Mouse (Mus musculus): ENCODE results near the gene Gbp2.
"Not testable (repeated sequence)": the region's sequence is repeated elsewhere in the genome, so short reads cannot be mapped to it uniquely, and the experiment has no call there.

Gbp2 gene

DNA sequence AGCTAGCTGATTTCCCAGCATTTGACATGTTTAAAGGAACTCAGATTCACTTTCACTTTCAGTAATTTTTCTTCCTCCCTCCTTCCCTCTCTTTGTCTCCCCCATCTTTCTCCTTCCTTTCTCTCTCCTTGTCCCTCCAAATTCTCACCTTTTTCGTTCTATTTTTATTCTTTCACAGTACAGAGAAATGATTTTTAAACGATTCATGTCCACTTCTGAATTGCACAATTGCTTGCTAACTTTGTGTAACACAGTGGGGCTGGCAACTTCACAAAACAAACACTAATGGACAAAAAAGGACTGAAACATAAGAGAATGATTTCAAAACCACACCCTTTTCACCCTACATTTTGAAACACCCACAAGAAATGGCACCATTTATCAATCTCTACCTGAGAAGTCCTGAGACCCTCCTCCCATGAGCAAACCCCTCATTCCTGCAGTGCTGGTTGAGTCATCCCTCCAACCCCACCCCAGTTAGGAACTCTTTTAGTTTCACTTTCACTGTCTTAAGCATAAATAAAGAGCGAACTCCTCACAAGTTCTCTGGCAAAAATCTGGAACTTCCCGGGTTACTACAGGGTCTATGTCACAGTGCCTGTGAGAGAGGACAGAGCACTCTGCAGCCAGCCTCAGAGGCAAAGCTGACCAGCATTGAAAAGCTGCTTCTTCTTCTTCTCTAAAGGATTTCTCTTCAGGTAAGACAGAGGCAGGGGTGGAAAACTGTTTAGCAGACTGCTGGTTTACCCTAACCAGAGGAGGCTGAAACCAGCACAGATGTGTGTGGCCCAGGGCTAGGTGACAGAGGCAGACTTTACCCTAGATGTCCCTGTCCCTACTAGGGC, at the start of gene Gbp2:
Gene Gbp2, plus strand, starts transcription at position 492 of the 845 bp plus-strand sequence.
- DNase-seq (ENCODE audit: low spot score in 2 of 2) = peak in 1 of 2 experiments; percentile 17

DNA sequence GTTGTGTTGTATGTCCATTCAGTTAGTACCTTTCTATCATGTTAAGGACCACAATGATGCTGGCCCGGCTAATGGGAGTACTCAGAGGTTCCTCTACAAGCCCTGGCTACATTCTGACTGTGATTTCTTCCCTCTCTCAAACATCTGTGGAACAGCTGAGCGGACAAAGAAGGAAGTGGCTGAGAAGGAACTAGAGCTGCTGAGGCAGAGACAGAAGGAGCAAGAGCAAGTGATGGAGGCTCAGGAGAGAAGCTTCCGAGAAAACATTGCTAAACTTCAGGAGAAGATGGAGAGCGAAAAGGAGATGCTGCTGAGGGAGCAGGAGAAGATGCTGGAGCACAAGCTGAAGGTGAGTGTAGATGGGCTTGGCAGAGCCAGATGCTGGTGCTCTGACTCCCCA, 49.7 kb upstream of the Gbp2 start:
- no peak for DNase-seq (ENCODE audit: low spot score in 2 of 2)

DNA sequence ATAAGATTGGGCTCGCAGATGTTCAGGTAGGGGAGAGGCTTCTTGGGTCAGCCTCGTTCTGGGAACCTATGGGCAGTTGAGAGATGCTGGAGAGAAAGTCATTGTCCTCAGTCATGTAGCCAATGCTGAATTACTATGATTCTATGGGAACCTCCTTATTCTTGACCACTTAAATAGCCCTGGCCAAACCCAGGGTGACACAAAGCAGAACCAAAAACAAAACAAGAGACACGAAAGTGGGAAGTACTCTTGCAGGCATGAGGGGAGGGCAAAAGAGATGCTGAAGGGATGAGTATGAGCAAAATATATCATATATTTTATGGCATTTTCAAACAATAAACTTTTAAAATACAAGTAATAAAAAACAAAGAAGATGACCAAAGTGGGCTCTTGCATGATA, 43.3 kb upstream of the Gbp2 start:
- no peak for DNase-seq (ENCODE audit: low spot score in 2 of 2)

DNA sequence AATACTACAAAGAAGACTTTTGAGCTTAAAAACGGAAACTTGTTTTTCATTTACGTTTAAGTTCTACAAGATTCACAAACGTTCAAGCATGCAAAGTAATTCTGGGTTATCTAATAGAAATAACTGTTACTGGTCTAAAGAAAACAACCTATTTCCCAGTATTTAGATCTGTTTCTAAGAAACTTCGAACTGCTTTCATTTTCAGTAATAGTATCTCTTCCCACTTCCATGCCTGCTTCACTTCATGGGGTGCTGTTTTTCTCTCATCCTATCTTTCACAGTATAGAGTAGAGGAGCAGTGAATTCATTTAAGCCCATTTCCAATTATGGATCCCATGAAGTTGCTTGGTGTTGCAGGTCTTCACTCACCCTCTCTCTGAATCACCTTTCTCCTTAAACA, 42.1 kb upstream of the Gbp2 start:
- no peak for DNase-seq (ENCODE audit: low spot score in 2 of 2)

GRCm38 (mm10) chr3:142583067-142583466, 37.3 kb upstream of the Gbp2 start:
- no peak for DNase-seq (ENCODE audit: low spot score in 2 of 2)

- DNase-seq (ENCODE audit: low spot score in 2 of 2) = no peak
These were observed 33.0 kb upstream of the Gbp2 start for GRCm38 (mm10) chr3:142587386-142587785.

- DNase-seq (ENCODE audit: low spot score in 2 of 2) = no peak
These were observed 31.5 kb upstream of the Gbp2 start for GRCm38 (mm10) chr3:142588888-142589287.

- no peak for DNase-seq (ENCODE audit: low spot score in 2 of 2)
These were observed 29.9 kb upstream of the Gbp2 start for GRCm38 (mm10) chr3:142590431-142591067.

DNA sequence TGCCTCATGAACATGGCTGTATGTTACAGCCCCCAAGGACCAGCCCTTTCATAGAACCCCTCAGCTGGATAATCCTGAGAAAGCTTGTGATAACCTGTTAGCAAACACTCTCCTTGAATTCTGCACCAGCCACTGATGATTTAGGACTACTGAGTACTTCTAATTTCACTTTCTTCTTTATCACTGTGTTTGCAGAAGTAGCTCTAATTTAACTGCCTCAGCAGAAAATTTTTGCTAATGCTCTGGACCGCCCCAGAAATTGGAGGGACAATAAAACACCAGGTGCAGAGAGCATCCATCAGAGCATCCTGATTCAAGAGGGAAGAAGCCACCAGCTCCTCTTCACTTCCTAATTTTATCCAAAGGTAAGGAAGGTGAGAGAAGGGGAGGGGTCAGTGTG, 25.9 kb upstream of the Gbp2 start, which contains the start of gene Gbp2b:
Gene Gbp2b, plus strand, starts transcription at position 301 of the 400 bp plus-strand sequence.
- no peak for DNase-seq (ENCODE audit: low spot score in 2 of 2)

DNA sequence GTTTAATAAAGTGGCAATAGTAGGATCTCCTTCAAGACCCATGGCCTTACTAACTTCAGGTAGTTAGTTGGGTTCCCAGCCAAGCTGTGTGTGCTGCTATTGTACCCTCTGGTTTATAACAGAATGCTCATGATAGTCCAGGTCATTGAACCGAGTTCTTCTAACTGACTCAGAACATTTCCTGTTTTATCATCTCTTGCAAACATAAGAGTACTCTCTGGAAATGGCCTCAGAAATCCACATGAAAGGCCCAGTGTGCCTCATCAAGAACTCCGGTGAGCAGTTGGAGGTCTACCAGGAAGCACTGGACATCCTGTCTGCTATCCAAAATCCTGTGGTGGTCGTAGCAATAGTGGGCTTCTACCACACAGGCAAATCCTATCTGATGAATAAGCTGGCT, 22.5 kb upstream of the Gbp2 start:
- DNase-seq (ENCODE audit: low spot score in 2 of 2) = no peak

DNA sequence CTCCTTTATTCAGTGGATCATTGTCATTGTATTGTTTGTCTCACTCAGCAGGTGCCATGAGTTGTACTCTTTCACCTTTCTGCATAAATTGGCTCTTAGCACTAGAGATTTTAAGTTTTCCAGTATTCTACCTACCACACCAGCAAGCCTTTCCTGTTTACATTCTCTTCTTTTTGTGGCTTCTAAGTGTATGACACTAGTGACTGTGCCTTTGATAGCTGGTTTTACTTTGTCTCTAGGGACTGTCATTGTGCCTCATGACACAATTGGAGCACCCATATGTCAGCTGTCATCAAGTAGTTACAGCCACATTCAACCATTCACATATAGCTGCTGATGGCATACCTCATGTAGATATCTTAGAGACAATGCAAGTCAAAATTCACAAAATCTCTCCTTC, 18.7 kb upstream of the Gbp2 start:
- no peak for DNase-seq (ENCODE audit: low spot score in 2 of 2)

DNA sequence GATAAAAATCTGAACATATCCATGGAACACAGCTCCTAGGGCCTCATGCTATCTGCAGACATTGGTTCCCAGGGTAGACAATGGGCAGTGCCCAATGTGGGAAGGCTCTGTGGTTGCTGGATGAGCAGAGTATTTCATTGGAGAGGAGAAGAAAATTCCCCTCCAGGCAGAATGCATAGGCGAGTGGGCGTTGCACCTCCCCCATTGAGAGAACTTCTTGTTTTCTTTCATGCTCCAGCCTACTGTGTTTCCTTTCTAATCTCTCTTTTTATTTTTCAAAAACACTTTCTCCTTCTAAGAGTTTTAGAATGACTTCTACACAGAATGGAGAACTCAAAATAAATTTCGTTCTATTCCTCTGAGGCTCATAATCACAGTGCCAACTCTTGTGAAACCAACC, 1.7 kb upstream of the Gbp2 start:
- no peak for DNase-seq (ENCODE audit: low spot score in 2 of 2)

GRCm38 (mm10) chr3:142619606-142620005, 796 bp upstream of the Gbp2 start:
- no peak for DNase-seq (ENCODE audit: low spot score in 2 of 2)

- no peak for DNase-seq (ENCODE audit: low spot score in 2 of 2)
These were observed 657 bp downstream of the Gbp2 start for GRCm38 (mm10) chr3:142620956-142621562.

DNA sequence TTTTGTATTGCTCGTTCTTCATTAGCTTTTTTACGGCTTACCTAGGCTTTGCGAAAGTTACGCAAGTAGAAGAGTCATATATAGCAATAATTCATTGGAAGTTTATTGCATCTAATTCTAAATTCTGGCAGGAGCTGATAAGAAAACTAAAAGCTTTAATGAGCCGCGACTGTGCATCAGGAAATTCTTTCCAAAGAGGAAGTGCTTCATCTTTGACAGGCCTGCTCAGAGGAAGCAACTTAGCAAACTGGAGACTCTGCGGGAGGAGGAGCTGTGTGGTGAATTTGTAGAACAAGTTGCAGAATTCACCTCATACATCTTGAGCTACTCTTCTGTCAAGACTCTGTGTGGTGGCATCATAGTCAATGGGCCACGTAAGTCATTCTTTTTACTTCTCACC, 10.0 kb downstream of the Gbp2 start:
- DNase-seq (ENCODE audit: low spot score in 2 of 2) = no peak

GRCm38 (mm10) chr3:142640201-142640600, 19.8 kb downstream of the Gbp2 start:
- peak in 1 of 2 experiments; percentile 67 for DNase-seq (ENCODE audit: low spot score in 2 of 2)

GRCm38 (mm10) chr3:142645949-142646348, 25.5 kb downstream of the Gbp2 start:
- peak in 1 of 2 experiments; percentile 75 for DNase-seq (ENCODE audit: low spot score in 2 of 2)

DNA sequence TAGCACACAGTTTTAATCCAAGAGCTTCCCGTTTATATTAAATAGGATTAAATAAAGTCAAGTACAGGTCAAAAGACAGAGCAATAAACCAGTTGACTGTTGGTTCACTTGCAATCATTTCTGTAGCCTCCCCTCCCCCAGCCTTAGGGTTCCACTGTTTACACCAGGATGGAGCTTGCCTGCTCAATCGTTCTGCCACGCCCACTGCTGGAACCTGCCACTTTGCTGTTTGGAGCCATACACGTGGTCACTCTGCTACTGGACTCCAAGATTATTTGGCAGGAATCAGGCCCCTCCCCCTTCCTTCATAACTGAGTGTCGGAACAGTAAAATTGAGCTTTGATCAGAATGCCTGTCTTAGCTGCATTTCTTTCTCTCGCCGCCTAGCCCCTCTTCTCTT, 27.4 kb downstream of the Gbp2 start:
- not testable (repeated sequence) for DNase-seq (ENCODE audit: low spot score in 2 of 2)

DNA sequence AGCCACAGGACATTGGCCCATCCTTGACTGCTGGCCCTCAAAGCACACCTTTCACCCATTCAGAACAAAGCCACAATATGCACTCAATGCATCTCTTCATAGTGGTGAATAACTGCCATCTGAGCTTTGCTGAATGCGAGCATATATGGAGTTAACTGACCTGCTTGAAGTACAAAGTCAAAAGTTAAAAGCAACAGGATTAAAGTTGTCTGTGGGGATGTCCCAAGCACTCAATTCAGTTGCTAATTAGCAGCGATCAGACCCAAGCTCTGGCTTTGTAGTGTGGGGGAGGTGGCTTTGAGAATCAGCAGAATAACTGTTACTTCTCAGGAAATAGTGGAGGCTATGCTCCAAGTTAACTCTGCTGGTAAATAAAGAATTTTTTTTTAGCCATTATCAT, 29.8 kb downstream of the Gbp2 start:
- no peak for DNase-seq (ENCODE audit: low spot score in 2 of 2)

GRCm38 (mm10) chr3:142664723-142665122, 44.3 kb downstream of the Gbp2 start:
- DNase-seq (ENCODE audit: low spot score in 2 of 2) = no peak

DNA sequence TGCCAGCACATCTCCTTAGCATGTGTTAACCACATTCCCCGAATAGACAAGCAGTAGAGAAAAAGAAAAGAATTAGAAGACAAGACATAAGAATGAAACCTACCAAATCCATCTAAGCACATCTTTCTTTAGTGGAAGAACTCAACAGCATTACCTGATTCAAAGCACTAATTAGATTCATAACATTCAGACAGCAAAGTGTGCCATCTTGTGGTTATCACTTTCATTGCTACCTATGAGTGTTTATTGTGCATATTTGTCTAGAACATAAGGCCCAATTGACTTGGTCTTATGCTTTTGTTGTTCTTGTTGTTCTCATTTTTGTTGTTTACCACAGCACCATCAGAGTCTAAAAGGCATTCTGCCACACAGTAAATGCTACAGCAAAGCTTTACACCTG, 54.2 kb downstream of the Gbp2 start:
- no peak for DNase-seq (ENCODE audit: low spot score in 2 of 2)
